Mouse (Mus musculus) left cerebral cortex, postnatal 14 days (tissue): Measurements from ENCODE around the gene Dnpep. TPM values are rescaled to one million over a fixed set of nuclear protein-coding genes. Genes with fewer than 3 reads are reported as not detected.
A peak's percentile ranks its signal among the peaks of the same experiment; 100 is the strongest.

Source experiments
- DNase-seq, 2 experiments: peaks; one replicate each; pipeline ENCODE4 v3.0.0; 2021 to 2022; ENCODE audit warnings: low spot score in 2 of 2, mixed read lengths in 1 of 2
- intact Hi-C: fragments of 180-260 bp; cut with DNase I; formaldehyde crosslinking; loops from one replicate; pipeline ENCODE4 v1.15.1; 2025
- total RNA-seq, 2 experiments: library from RNA; stranded (reverse); gene quantifications; 2 replicates each; pipeline ENCODE4 v1.2.3; 2021

Gene Dnpep
- total RNA-seq, 2 experiments from 2014 or later, result 60.1 to 60.8 TPM

GRCm38 (mm10) chr1:75289376-75289775 lies 28.4 kb downstream of the Dnpep start:
- DNase-seq, result peak; percentile 52 to 74

GRCm38 (mm10) chr1:75284911-75285310 lies 32.9 kb downstream of the Dnpep start:
- intact Hi-C loops, result no loop called here
- no peak for DNase-seq

More at GRCm38 (mm10) chr1:75289376-75289775, 28.4 kb downstream of the Dnpep start:
- intact Hi-C loops, result no loop called here

GRCm38 (mm10) chr1:75283017-75283416 lies 34.8 kb downstream of the Dnpep start:
- peak; percentile 62 to 69 for DNase-seq
- intact Hi-C loops, result no loop called here

- intact Hi-C loops, result no loop called here
- no peak for DNase-seq
These were observed 39.6 kb downstream of the Dnpep start, which contains the start of gene Resp18 for GRCm38 (mm10) chr1:75278228-75278627. Gene Resp18 (minus strand): TSS chr1:75278415.

GRCm38 (mm10) chr1:75277195-75278188 lies 40.3 kb downstream of the Dnpep start:
- no peak for DNase-seq
- intact Hi-C loops, result no loop called here

GRCm38 (mm10) chr1:75264091-75264880 lies 53.5 kb downstream of the Dnpep start, which contains the start of gene Ptprn:
Gene Ptprn (minus strand): TSS chr1:75264502.
- intact Hi-C loops, result no loop called here
- DNase-seq, result peak; percentile 79 to 83

GRCm38 (mm10) chr1:75262969-75263951 lies 54.5 kb downstream of the Dnpep start:
- intact Hi-C loops, result no loop called here
- peak; percentile 60 to 67 for DNase-seq

GRCm38 (mm10) chr1:75261278-75261677 lies 56.5 kb downstream of the Dnpep start:
- no peak for DNase-seq
- intact Hi-C loops, result no loop called here

Other genes starting within 250 kb of the Dnpep start
- gene Nhej1, start 192.8 kb downstream of the Dnpep start, total RNA-seq, result 1 to 10 TPM; 1.6 to 2.6 TPM
- under 1 TPM; 0.22 to 0.25 TPM for gene Slc23a3, start 184.1 kb downstream of the Dnpep start, total RNA-seq
- 10 to 100 TPM; 31.4 to 32.2 TPM for gene Cnppd1, start 175.3 kb downstream of the Dnpep start, total RNA-seq
- gene Retreg2, start 175.2 kb downstream of the Dnpep start, total RNA-seq, result 100 to 1,000 TPM; 159 to 162 TPM
- 10 to 100 TPM; 21.4 to 22.8 TPM for gene Zfand2b, start 149.3 kb downstream of the Dnpep start, total RNA-seq
- 10 to 100 TPM; 38.1 to 39.3 TPM for gene Abcb6, start 137.6 kb downstream of the Dnpep start, total RNA-seq
- 10 to 100 TPM; 19.7 TPM for gene Ankzf1, start 125.8 kb downstream of the Dnpep start, total RNA-seq
- 100 to 1,000 TPM; 130 to 133 TPM for gene Atg9a, start 125.8 kb downstream of the Dnpep start, total RNA-seq
- gene Glb1l, start 107.2 kb downstream of the Dnpep start, total RNA-seq, result 10 to 100 TPM; 16.3 to 18.3 TPM
- 10 to 100 TPM; 85.6 to 92.2 TPM for gene Stk16, start 107.2 kb downstream of the Dnpep start, total RNA-seq
- 100 to 1,000 TPM; 658 to 691 TPM for gene Tuba4a, start 98.1 kb downstream of the Dnpep start, total RNA-seq
- gene A630095N17Rik, start 85.9 kb downstream of the Dnpep start, total RNA-seq, result not detected
- 10 to 100 TPM; 76.5 to 80.2 TPM for gene Dnajb2, start 81.6 kb downstream of the Dnpep start, total RNA-seq
- 100 to 1,000 TPM; 376 to 396 TPM for gene Ptprn, start 53.5 kb downstream of the Dnpep start, total RNA-seq
- gene Resp18, start 39.6 kb downstream of the Dnpep start, total RNA-seq, result 10 to 100 TPM; 69.0 to 98.8 TPM
- gene Des, start 42.3 kb upstream of the Dnpep start, total RNA-seq, result 1 to 10 TPM; 1.5 to 2.6 TPM
- gene Speg, start 57.3 kb upstream of the Dnpep start, total RNA-seq, result 100 to 1,000 TPM; 199 to 210 TPM
- gene Gmppa, start 117.9 kb upstream of the Dnpep start, total RNA-seq, result 10 to 100 TPM; 54.2 to 61.2 TPM
- gene Asic4, start 132.4 kb upstream of the Dnpep start, total RNA-seq, result 10 to 100 TPM; 14.9 to 17.7 TPM
- gene Chpf, start 161.3 kb upstream of the Dnpep start, total RNA-seq, result 10 to 100 TPM; 77.0 to 79.3 TPM
- 10 to 100 TPM; 76.1 to 77.3 TPM for gene Tmem198, start 161.5 kb upstream of the Dnpep start, total RNA-seq
- gene Obsl1, start 188.5 kb upstream of the Dnpep start, total RNA-seq, result 10 to 100 TPM; 33.4 to 35.1 TPM
- 10 to 100 TPM; 30.7 to 31.9 TPM for gene Inha, start 189.1 kb upstream of the Dnpep start, total RNA-seq
- gene Stk11ip, start 203.5 kb upstream of the Dnpep start, total RNA-seq, result 10 to 100 TPM; 30.6 to 32.7 TPM
- 100 to 1,000 TPM; 180 to 195 TPM for gene Slc4a3, start 228.3 kb upstream of the Dnpep start, total RNA-seq